Mouse (Mus musculus): ENCODE measurements at regions not wholly inside any gene's neighbourhood (a gene's known extent, or its start where the extent isn't known, plus 50 kb on each side); places are given as distances from the start of the nearest gene placed in this dataset.

DNA sequence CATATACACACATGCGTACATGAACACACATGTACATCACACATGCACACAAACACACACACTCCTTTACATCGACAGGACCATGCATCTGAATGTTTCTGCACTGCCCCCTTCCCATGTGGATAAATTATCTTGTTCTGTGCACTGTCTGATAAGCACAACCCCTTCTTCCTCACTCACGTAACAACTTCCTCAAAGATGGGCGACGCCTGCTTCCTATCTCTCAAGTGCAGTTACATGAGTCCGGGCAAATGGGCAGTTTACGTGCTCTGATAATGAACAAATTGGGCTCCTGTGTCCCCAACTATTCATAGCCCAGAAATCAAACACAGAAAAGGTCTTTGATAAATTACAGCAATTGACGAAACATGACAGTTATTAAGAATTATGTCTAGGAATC lies 242.9 kb upstream of the Kcnab2 start:
- no peak for DNase-seq

DNA sequence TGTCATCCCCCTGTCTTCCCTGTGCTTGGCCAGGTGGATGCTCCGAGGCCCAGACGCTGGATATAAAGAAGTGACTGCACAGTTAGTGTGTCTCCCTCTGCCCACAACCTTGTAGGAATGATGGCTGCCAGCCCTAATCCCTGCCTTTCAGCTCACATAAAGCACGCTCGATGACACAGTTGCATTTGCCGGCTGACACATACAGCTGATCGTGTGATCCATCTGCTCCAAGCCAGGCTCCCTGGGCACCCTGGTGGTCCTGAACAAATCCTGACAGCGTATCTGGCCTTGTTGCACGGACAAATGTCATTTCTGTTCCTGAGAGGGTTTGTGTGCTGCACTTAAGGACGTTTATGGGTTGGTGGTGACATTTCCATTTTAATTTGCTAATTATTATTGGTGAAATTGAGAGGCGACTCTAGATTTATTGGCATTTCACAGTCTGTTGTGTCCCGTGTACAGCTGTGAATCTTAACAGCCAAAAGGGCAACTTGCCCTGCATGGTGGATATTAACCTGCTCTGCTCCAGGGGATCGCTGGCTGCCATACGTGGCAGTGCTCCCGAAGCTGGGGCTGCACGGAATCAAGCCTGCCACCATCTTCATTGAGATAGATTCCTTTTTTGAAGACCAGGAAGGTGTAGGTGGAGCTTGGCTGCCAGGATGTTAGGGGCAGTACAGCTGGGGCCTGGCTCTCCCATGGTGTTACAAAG lies 241.9 kb upstream of the Kcnab2 start:
- peak; percentile 48 to 58 for DNase-seq

DNA sequence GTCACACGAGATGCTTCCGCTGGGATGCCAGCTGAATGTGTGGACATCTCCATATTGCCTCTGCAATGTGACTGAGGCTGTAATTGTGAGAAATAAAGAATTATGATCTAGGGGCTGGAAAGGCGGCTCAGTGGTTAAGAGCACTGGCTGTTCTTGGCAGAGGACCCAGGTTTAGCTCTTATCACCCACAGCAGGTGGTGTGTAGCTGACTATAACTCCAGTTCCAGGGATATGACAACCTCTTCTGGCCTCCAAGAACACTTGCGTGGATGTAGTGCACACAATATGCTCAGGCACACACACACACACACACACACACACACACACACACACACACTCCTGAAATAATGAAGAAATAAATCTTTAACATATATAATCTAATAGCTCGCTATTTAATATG lies 232.7 kb upstream of the Kcnab2 start:
- DNase-seq: no peak

GRCm38 (mm10) chr4:152700217-152700616 lies 222.5 kb upstream of the Kcnab2 start:
- DNase-seq: peak in 1 of 2 experiments; percentile 64

- peak; percentile 73 to 76 for DNase-seq
Observed at GRCm38 (mm10) chr4:152697247-152697960, 219.7 kb upstream of the Kcnab2 start.

DNA sequence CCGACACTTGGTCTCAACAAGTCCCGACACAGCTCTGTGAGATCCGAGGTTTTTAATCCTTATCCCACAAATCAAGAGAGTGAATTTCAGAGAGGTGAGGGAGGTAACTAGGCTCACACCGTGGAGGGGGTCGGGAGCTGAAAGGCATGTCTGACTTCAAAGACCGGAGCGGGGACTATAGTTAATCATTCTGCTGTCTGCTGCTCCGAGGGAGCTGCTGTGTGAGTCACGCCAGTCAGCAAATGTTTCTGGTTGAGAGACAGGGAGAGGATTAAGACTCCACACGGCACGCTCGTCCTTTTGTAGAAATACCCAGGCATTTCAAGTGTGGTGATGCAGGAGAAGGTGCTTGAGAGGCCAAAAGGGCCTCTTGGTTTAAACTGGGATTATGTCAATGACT lies 214.1 kb upstream of the Kcnab2 start:
- no peak for DNase-seq

GRCm38 (mm10) chr4:152691302-152691701 lies 213.6 kb upstream of the Kcnab2 start:
- peak; percentile 48 to 56 for DNase-seq

- peak; percentile 29 to 56 for DNase-seq
Observed at GRCm38 (mm10) chr4:152690766-152691165, 213.1 kb upstream of the Kcnab2 start.

DNA sequence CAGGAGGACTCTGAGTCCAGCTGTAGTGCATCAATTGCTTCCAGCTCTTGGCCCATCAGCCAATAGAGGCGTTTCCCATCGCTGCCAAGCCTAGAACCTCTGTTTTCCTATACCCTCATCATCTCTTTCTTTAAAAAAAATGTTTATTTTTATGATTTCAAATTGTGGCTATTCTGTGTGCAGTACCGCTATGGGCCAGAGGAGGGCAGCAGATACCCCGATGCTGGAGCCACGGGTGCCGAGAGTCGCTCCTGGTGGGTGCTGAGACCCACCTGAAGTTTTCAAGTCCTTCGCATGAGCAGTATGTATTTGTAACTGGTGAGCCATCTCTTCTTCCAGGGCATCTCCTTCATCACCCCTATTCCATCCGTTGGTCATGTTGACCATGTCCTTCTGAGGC lies 212.2 kb upstream of the Kcnab2 start:
- DNase-seq: peak in 1 of 2 experiments; percentile 26

- DNase-seq: no peak
Observed at GRCm38 (mm10) chr4:152686509-152687081, 208.9 kb upstream of the Kcnab2 start.

DNA sequence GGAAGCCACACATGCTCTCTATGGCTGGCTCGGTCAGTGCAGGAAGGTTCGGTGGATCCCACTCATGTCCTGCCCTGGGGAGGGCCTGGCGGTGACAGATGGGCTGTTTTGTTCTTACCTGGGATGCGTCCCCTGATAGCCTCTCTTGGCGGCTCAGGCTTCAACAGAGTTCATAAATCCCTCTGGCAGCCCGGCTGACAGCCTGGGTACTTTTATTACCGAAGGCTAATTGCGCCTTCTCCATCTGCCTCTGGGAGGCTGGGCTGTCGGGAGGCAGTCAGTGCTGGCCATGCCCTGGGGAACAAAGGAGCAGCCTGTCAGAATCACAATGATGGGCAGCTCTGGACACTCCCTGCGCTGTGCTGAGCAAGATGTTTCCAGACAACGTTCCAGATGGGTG lies 196.5 kb upstream of the Kcnab2 start:
- DNase-seq: no peak

DNA sequence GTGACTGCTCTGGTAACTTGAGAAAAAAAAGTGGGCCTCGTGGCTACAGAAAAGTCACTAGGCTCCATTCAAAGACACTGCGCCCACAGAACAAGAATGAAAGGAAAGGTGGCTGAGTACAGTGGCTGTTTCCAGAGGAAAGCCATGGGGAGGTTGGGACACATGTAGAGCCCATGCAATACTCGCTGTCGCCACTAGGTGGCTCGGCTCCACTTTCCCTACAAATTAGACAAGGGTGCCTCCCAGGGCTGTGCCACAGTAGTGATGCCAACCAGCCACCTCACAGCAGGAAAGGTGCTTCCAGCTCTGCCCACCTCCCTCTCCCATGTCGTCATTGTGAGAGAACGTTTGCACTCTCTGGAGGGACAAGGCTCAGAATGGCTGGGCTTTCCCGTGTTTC lies 185.8 kb upstream of the Kcnab2 start:
- peak; percentile 43 to 59 for DNase-seq

- no peak for DNase-seq
Observed at GRCm38 (mm10) chr4:152663069-152663468, 185.4 kb upstream of the Kcnab2 start.

- no peak for DNase-seq
Observed at GRCm38 (mm10) chr4:152662439-152662838, 184.8 kb upstream of the Kcnab2 start.

DNA sequence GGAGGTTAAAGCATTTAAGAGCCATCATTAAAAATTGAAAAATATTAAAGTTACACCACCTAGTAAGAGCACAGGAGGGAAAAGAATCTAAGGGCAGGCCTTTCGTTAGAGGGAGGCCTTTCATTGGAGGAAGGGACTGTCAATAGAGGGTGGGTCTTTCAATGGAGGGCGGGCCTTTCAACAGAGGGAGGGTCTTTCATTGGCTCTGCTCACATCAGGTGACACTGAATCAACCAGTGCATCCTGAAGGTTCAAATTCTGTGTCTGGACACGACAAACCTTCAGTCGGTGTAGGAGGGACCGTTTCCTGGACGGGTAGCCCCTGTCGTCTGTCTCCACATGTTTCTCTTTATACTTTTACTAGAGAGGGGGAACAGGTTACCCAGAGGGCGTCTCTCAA lies 172.5 kb upstream of the Kcnab2 start:
- no peak for DNase-seq

GRCm38 (mm10) chr4:152647620-152648019 lies 169.9 kb upstream of the Kcnab2 start:
- peak; percentile 66 to 77 for DNase-seq

- DNase-seq: peak; percentile 41 to 49
Observed at GRCm38 (mm10) chr4:152647084-152647483, 169.4 kb upstream of the Kcnab2 start.

DNA sequence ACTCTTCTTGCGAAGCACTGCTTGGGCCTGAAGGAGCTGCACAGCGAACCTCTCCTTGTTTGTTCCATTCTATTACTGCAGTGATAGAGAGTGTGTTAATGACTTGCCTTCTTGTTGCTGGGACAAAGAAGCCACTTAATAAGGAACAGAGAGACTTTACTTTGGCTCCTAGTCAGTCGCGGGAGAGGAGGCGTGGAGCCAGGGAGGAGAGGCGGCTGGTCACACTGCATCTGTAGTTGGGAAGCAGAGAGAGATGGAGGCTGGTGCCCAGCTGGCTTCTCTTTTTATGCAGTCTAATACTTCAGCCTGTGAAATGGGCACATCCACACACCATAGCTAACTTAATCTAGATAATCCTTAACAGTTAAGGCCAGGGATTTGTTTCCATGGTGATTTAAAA lies 159.4 kb upstream of the Kcnab2 start:
- DNase-seq: no peak

DNA sequence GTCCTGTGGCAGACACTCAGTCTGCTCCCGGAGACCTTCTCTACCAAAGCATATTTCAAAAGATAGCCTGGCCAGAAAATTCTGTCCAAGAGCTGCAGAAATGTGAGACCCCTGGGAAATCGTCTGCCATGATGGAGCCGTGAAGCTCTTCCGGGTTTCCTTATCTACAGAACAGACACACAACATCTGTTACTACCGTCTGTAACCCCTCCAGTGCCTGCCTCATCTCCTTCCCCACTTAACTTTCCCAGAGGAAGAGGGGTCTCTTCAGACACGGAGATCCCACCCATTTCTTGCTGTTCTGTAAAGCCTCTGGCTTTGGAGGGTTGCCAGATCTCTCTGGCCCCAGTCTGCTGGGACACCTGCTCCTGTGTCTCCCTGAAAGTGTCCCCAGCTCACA lies 156.2 kb upstream of the Kcnab2 start:
- DNase-seq: no peak

- peak in 1 of 2 experiments; percentile 30 for DNase-seq
Observed at GRCm38 (mm10) chr4:152628111-152628510, 150.4 kb upstream of the Kcnab2 start.

- DNase-seq: peak; percentile 82 to 84
Observed at GRCm38 (mm10) chr4:152625032-152626003, 147.6 kb upstream of the Kcnab2 start.

DNA sequence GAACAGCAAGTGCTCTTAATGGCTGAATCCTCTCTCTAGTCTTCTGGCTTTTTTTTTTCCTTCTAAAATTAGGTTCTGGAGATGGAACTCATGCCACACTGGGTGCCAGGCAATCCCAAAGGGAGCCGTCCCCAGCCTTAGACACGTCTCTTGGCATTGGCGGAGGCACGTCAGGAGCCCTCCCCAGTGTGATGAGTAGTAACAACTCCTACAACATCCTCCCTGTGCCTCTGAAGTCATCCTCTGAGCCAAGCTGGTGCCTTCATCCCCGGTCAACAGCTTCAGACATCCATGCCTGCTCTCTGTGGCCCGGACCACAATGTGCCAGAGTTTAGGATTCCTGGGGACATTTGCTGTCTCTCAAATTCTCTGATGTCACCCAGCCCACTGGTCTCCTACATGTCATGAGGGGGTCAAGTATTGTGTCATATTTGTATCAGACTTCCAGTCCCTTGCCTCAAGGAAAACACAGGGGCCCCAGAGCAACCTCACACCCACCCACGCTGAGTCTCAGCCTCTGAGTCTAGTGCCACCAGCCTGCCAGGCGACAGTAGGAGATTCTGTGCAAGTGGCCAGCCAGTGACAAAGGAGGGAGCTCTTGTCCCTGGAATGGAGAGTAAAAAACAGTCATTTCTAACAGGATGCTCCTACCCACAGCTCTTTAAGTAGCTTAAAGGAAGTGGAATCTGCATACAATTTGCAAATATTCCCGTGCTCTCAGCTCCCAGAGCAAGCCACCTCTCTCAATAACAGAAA lies 144.5 kb upstream of the Kcnab2 start:
- peak; percentile 40 to 49 for DNase-seq
